Mouse (Mus musculus): ENCODE measurements around the gene Ssu2.

The Ssu2 gene

DNA sequence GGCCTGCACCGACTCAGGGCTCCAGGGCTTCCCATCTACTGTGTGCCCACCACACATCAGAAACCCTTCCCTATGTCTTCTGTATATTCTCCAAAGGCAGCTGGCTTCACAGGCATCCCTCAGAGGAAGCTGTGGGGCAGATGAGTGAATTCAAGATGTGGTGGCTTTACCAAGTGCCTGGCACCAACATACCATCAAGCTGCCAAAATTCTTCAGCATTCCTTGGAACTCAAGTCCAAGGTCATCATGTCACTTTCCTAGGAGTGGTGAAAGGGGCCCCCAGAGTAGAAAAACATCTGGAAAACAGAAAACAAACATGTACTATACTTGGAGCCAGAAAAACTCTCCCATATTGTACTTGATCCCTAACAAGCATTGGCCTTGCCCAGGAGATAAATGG, 28.5 kb downstream of the Ssu2 start:
- in situ Hi-C loops (cut with MboI; ENCODE audit: low sequenced_read_pairs): no loop called here

DNA sequence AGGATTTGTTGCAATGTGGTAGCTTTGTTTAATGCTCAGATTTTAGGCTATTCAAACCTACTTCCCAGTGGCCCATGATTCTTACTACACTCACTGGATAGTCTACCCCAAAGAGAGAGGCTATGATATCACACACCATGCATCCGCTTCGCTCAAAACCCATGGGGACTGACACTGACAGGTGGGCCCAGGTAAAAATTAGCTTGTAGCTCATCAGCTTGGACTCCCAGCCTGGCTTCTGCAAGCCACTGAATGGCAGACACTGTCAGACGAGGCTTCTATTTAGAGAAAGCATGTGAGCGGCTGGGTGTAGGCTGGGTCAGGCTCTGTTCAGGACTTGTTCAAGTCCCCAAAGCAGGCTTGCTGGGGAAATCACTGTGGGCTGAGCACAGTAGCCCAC, 37.4 kb downstream of the Ssu2 start:
- in situ Hi-C loops (cut with MboI; ENCODE audit: low sequenced_read_pairs): no loop called here

DNA sequence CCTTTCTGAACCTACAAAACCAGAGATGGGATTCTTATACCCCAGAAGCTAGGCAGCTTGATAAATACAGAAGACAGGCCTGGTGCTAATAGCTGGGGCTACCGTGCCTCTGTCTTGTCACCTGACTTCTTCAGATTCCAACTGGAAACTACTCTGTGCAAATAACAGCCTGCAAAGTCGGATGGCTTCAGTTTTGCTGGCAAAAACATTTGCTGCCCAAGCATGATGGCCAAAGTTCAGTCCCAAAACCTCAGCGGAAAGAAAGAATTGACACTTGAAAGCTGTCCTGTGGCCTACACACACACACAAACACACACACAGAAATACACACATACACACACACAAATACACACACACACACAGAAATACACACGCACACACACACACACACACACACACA, 48.8 kb downstream of the Ssu2 start:
- in situ Hi-C loops (cut with MboI; ENCODE audit: low sequenced_read_pairs): no loop called here

DNA sequence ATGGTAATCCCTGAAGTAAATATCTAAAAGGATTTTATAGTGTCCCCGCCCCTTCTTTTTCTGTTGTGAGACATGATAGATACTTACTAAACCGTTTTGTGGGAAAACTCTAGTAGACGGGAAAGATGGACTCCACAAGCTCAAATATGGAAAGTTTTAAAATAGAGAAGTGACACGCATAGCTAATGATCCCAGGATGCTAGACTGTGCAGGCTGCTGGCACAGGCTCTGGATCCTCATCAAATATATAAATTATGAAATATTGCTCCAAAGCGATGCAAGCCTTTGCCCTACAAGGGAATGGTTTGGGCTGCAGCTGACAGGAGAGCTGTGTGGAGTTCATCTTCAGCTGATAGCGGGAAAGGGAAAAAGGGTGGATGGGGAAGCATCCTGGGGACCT, 50.2 kb downstream of the Ssu2 start:
- in situ Hi-C loops (cut with MboI; ENCODE audit: low sequenced_read_pairs): no loop called here

DNA sequence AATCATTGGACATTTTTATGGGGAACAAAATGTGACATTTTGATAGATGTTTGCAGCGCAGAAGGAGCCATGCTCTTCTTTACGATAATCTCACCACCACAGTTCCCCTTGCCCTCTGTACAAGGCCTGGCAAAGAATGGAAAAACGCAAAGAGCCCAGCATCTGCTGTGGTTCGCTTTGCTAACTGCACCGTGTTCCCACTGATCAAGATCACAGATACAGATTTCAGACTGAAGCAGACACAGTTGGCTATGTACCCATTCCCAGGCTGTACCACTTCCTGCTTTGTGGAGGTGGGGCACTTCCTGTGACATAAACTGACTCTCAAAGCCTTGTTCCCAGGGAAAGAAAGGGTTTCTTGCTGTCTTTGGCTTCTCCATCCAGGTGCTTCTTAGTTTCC, 53.9 kb downstream of the Ssu2 start:
- in situ Hi-C loops (cut with MboI; ENCODE audit: low sequenced_read_pairs): no loop called here

DNA sequence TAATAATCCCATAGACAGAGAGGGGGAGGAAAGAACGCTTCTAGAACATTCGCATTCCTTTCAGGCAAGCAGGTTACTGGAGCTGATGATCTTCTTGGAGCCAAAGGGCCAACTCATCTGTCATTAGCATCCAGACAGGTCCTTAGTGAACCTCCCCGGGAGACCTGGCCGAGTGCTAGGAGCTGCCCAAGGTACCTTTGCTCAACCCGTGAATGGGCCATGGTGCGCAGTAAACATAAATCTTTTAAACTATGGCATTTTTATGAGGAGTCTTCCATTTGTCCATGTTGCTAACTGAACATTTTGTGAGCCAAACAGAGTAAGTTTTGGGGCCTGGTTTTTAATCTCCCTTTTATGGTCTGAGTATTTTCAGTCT, 56.6 kb downstream of the Ssu2 start:
- in situ Hi-C loops (cut with MboI; ENCODE audit: low sequenced_read_pairs): no loop called here

DNA sequence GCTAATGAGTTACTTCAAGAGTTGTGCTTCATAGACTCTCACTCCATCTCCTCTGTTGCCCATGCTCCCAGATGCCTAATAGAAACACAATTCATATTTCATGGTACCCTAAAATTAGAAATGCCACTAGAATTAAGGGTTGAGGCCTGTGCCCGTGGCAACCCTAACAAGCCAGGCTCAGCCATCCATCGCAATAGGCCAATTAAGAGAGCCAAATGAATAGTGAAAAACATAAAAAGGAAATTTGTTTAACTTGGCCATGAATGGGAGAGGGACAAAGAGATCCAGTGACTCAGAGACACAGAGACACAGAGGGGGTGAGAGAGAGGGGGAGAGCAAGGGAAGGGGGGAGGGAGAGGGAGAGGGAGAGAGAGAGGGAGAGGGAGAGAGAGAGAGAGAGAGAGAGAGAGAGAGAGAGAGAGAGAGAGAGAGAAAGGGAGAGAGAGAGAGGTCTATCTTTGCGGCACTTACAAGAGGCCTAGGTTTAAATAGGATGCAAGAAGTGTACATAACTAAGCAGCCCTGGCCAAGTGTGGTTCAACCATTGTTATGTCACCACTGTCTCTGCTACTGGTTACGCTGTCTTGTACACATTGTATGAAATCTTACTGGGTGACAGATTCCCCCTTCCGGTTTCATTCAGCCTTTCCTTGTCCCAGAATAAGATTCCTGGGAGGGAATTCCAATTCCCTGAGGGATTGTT, 57.2 kb downstream of the Ssu2 start:
- in situ Hi-C loops (cut with MboI; ENCODE audit: low sequenced_read_pairs): no loop called here

DNA sequence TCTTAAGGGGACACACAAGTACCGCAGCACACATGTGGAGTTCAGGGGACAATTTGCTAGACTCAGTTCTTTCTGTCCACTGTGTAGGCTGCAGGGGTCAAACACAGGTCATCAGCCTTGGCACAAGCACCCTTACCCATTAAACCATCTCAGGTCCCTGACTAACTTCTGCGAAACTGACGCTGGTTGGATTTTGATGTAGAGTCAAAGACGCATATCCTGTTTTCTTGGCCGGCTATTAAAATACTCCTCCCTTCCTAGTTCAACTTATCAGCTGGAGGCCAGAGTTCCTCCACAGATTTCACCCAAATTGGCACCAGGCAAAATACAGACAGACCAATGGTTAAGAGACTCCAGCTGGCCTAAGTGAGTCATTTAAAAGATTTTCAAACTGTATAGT, 60.0 kb downstream of the Ssu2 start:
- in situ Hi-C loops (cut with MboI; ENCODE audit: low sequenced_read_pairs): no loop called here

DNA sequence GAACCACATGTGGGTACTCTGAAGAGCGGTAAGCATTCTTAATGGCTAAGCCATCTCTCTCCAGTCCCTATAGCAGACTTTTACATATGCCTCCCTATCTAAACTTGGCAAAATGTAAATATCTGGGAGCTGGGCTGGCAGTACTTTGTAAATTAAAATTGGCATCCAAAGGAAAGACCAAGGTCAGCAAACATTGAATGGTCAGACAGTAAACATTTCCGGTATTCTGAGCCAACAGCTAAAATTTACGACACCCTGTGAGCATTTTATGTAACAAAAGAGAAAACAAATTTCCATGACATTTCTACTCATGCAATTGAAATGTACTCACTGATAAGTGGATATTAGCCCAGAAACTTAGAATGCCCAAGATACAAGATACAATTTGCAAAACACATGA, 62.6 kb downstream of the Ssu2 start:
- in situ Hi-C loops (cut with MboI; ENCODE audit: low sequenced_read_pairs): no loop called here

DNA sequence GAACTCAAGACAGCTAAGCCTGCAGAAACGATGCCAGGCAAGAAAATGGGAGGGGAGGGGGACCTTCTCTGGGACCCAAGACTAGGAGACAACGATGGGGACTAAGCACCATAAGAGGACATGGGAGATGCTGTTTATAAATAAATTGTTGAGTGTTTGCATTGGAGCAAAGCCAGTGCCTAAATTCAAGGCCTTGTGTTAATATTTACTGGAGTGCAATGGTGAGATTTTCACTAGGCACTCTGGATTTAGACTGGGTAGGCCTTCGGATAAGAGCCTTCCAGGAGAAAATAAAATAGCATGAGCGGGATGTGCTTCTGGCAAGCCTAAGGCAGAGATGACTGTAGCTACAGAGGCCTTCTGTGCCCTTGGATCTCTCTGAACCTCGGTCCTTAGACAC, 64.9 kb downstream of the Ssu2 start:
- in situ Hi-C loops (cut with MboI; ENCODE audit: low sequenced_read_pairs): no loop called here

DNA sequence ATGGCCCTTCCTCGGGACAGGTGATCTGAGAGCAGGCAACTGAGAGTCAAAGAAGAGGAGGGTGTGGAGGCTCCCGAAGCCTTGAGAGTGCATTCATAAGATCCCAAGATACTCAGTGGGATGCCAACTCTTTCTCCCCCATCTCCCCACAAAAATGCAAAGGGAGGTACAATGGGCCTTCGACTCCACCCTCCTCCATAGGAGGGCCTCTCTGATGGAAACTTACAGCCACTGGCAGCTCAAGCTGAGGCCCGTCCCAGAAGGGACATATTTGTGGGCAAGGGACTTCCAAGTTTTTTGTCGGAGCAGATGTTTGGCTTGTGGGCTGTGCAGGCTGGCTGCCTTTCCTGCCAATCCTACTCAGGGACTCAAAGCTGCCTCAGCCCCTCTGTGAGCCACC, 67.1 kb downstream of the Ssu2 start:
- in situ Hi-C loops (cut with MboI; ENCODE audit: low sequenced_read_pairs): no loop called here

DNA sequence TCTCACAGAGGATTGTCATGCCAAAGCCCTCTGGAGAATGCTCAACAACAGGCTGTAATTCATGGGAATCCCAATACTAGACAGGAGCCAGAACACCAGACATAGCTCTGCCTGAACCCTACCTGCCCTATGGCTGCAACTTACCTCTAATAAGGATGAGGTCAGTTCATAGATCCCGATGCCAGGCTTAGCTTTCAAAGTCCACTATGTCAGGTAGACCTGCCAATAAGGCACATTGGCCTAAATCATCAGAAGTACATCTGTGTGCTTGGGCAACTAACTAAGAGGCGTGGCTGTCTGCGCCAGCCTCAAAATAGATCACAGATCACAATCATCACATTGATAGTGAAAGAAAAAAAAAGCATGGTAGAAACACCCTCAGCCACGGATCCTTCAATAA, 68.4 kb downstream of the Ssu2 start:
- in situ Hi-C loops (cut with MboI; ENCODE audit: low sequenced_read_pairs): no loop called here

DNA sequence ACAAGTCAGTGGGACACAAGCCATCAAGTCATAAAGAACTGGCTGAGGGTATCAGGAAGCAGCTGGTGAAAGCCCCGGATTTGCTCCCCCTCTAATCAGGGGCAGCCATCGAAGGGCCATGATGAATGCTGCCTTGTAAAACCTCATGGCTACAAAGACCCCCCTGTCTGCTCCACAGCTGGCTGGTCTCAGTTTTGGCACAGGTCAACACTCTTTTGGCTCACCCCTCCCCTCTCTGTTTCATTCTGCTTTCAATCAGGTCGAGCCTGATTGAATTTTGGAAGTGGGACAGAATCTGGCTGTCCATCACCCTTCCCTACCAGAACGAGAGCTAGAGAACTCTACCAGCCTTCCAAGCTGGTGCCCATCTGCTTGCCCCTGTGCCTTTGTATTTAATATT, 76.4 kb downstream of the Ssu2 start:
- in situ Hi-C loops (cut with MboI; ENCODE audit: low sequenced_read_pairs): no loop called here

DNA sequence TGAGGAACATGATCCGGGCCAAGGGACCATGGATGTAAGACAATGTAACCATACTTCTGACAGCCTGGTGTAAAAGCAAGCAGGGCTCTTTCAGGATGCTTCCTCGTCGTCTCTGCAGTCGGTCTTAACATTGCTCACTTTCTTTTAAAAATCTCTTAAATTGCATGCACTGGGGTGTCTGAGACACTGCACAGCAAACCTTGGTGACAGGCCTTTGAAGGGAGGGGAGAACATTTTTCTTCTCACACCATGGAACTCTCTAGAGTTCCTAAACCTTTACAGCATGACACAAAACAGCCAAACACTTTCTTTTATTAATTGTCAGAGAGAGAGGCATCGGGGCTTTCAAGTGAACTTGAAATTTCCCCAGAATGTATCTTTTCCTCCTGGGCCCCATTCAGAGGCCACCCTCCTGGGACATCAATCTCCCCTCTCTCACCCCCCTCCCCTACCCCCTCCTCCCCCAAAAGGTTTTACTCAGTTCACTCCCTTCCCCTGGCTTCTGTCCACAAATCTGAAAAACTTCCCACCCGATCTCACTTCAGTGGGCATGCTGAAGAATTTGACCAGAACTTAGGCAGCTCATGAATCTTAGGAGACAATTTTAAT, 78.4 kb downstream of the Ssu2 start:
- in situ Hi-C loops (cut with MboI; ENCODE audit: low sequenced_read_pairs): no loop called here
